Mouse (Mus musculus) kidney, postnatal 14 days (tissue): ENCODE measurements around the gene Mrpl10.

Source experiments
- DNase-seq: peaks from one replicate; pipeline ENCODE4 v3.0.0; 2022; ENCODE audit warnings: mixed read lengths

Gene Mrpl10

DNA sequence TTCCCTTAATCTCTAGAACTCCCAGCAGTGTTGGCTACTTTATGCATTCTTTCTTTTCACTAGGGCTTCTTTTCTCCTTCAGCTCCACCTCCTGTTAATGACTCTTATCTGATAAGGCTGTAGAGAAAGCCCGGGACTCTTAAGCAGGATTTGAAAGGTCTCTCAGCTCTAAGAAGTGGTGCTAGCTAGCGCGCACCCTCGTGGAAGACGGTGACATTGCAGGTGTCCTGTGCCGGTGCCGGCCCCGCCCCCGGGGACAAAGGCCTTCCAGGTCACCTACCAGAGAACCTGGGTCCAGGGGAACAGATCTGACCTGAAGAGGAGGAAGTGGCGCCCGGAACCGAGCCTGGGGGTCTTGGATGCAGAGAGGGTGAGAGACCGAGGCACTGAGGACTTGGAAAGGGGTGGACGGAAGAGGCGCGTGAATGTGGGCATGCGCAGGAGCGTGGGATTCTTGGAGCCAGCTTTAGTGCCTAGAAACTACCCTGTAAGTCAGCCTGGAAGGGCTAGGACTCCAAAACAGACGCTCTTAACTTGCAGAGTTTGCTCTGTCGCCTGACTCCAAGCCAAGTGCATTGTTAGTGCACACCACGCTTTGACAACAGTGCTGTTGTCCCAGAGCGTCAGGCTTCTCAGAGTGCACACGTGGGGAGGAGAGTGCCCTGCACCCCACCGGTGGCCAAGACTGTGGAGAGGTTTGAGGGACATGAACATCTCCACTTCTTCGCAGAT is 11.5 kb upstream of the Mrpl10 start, which contains the start of gene Scrn2:
Gene Scrn2 (plus strand): TSS at position 253 of the 732 bp plus-strand sequence.
- DNase-seq = peak; percentile 91

DNA sequence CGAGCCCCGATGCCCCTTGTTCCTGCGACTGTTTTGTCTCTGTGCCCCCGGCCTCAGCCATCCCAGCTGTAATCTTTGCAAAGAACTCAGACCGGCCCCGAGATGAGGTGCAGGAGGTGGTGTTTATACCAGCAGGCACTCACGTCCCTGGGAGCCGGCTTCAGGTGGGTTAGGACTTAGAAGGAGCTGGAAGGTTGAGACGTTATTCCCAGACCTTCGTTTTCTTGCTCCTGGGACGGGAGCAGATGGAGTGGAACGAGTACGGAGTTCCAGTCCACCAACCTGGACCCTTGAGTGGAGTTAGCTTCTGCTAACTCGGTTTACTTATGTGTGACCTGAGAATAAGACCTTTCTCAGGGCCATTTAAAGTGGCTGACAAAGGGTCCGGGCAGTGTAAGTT is 10.9 kb upstream of the Mrpl10 start:
- DNase-seq = peak; percentile 32

DNA sequence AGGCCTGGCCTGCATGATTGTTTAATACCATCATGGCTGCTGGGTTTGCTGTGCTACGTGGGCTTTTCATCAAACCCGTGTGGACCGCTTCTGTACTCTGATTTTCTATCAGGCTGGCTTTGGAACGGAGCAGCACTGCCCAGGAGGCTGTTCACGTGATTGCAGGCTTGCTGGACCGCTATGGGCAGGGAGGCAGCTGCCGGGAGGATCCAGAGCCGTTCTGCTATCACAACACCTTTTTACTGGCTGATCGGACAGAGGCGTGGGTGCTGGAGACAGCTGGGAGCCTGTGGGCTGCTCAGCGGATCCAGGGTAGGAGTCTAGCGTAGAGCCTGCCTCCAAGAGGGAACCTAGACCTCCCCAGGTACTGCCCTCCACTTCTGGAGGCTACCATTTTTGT is 9.4 kb upstream of the Mrpl10 start:
- no peak for DNase-seq

DNA sequence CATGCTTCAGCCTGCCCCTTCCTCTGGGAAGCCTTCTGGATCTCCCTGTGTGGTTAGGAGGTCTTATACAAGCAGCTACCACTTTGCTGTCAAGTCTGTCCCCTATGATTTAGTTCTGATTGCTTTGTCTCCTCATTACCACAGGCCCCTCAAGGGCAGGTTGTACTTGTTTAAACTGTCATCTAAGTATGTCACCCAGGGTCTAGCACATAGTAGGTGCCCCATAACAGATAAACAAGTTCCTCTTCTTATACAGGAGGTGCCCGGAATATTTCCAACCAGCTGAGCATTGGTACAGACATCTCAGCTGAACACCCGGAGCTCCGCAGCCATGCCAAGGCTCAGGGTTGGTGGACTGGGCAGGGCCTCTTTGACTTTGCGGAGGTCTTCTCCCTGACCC is 8.9 kb upstream of the Mrpl10 start:
- no peak for DNase-seq

DNA sequence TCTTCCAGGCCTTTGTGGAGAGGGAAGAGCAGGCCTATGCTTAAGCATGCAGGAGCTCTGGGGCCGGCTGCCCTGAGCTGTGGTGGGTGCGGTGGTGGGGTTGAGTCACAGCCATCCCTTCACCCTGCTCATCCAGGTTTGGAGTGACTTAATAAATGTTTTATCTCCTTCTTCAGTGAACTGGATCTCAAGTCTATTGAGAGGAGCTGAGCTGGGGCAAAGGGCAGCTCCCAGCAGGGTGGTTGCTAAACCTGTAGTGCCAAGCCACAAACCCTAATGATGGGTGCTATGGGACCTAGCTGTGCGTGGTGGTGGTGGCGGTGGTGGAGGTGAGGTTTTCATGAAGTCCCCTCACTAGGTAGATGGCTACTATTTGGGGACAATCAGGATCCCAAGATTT is 7.6 kb upstream of the Mrpl10 start:
- no peak for DNase-seq

DNA sequence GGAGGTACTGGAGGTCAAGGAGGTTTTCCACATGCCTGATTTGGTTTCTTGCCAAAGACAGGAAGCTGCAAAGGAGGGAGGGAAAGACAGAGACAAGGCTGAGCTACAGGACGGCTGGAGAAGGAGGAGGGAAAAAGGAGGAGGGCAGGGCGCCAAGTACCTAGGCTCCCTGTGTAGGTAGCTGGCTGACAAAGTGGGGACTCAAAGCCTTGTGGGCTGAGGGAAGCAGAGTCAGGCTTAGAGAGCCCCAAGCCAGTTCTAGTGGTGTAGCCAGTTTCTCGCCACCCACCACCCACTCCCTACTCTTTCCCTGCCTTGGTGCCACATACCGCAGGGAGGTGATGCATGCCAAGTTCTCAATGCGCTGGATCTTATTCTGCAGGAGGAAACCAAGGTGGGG is 5.2 kb upstream of the Mrpl10 start:
- DNase-seq = peak; percentile 67

DNA sequence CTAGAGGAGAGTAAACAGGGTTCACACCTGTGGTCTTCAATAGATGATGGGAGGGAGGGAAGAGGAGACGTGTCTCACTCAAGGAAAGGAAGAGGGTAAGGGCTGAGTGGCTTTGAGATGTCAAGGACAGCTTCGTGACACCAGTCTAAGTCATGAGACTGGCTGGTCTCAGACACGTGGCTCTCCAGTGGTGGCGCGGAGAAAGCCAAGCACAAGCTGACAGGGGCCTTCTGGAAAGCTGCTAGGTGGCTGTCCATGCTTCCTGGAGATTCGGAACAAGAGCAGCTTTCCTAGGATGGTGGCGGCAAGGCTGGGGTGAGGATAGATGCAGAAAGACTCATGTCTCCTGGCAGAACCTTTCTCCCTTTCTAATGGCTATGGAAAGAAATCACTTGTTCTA is 2.5 kb upstream of the Mrpl10 start:
- no peak for DNase-seq

DNA sequence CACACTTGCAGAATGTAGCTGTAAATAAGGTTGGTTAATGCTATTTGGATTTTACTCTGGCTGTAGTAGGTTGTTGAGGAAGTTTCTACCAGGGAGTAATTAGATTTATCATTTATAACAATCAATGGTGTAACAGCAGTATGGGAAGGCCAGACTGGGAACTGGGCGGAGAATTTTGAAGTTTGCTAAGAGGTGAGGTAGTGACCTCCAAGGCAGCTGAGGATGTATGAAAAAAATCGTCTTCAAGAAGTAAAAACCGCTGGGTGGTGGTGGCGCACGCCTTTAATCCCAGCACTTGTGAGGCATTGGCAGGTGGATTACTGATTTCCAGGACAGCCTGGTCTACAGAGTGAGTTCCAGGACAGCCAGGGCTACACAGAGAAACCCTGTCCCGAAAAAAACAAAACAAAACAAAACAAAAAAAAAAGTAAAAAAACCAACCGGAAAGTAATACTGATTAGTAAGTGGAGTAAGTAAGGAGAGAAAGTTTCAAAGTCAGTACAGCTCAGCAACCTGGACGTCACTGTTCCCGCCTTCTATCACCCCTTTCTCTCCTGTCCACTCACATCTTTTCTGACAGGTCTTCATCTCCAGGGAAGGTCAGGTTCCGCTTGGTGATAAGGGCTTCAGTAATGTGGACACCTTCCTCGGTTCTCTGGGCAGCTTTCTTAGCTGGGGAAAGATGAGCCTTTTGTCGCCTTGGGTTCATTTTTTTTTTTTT is 899 bp upstream of the Mrpl10 start:
- DNase-seq = no peak

DNA sequence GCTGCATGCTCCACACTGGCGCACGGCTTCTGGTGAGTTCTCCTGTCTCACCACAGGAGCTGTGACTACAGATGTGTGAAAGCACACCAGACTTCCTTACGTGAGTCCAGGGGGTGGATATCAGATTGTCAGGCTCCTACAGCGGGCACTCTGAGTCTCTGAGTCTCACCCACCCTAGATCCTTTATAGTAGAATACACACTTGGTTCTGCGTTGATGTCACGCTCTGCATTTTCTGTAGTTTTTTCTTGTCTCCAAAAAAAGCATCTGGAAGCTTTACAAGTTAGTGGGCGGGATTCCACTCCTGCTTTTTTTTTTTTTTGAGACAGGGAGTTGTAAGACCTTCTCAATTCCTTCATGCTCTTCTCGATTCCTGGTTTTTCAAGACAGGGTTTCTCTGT is 3.5 kb downstream of the Mrpl10 start:
- DNase-seq = no peak

DNA sequence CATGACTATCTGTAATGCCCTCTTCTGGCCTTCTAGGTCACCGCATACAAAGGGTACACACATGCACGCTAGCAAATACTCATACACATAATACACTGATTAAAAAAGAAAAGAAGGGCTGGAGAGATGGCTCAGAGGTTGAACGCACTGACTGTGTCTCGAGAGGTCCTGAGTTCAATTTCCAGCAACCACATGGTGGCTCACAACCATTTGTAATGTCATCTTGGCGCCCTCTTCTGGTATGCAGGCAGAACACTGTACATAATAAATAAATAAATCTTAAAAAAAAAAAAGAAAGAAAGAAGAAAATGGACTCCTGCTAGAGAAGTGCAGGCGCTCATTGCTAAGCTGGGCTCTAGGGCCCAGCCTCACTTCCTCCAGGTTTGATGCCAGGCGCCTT is 4.5 kb downstream of the Mrpl10 start:
- DNase-seq = no peak

DNA sequence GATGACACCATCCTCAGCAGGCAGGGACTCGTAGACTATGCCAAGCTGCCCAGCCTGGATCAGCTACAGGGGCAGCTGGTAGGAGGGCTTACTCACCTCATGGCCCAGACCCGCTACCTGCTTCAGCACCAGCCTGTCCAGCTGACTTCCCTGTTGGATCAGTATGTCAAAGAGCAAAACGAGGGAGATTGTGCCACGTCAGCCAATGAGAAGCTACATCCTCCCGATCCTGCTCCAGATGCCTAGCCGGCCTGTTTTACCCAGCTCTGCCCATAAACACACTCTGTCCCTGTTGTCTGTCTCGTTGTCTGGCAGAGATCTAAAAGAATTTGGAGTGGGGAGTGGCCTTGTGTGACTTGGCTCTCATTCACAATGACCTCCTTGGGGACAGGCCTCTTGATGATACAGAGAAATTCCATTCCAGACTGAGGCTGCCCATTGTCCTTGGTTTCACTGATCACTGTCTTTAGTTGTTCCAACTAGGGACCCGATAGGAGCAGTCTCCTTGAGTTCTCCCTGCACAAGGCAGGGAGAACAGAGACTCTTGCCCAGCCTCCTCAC is 6.8 kb downstream of the Mrpl10 start:
- no peak for DNase-seq

DNA sequence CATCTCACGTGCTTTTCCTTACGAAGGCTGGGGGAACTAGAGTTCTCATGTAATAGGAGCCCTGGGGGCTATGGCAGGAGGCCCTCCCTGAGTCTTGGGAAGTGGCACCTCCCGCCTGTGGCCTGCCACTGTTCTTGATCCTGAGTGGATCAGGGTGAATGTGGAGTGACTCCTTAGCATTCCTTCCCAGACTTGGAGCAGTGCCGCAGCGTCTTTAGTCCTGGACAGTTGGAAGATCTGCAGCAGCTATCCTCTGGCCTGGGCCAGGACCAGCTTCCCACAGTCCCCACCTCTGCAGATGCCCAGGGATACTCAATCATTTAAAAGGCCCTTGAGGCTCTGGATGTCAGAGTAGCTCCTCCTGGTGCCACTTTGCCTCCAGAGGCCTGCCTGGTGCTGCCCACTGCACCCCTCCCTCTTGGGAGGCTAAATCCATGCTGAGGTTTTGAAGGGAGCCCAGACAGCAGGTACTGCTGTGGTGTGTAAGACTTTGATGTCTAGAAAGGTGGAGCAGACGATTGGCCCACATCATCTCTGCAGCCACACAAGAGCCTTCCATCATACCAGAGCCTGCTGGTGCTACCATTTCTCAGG is 8.2 kb downstream of the Mrpl10 start:
- no peak for DNase-seq

DNA sequence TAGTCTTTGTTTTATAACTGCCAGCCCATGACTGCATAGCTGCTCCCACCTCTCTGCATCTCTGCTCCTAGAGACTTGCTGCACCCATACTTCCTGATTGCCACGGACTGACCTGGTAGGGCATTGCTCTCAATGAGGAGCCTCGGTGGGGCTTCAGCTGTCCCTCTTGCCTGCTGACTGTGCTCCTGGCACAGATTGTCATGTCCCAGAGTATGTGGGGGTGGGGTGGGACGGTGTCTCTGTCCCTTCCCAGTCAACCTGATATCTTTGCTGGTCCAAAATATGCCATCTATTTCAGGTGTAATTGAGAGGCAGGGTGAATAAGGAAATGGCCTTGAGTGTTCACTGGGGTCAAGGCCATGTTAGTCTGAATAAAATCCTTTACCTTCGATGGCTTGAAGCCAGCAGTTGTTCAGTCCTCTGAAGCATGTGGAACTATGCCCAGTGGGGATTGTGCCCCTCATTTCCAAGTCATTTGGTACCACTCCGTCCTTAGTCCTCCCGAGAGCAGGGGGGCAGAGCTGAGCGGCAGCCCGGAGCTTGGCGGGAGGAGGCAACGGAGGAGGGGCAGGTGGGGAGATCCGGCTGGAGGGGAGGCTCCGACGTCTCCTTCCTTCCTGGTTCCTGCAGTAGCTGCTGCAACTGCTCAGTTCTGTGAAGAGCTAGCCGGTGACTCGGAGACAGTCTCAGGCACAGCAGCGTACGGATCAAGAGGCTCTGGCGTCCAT is 9.0 kb downstream of the Mrpl10 start, which contains the start of gene Osbpl7:
Gene Osbpl7 (plus strand): TSS at position 413 of the 728 bp plus-strand sequence.
- DNase-seq = peak; percentile 86

DNA sequence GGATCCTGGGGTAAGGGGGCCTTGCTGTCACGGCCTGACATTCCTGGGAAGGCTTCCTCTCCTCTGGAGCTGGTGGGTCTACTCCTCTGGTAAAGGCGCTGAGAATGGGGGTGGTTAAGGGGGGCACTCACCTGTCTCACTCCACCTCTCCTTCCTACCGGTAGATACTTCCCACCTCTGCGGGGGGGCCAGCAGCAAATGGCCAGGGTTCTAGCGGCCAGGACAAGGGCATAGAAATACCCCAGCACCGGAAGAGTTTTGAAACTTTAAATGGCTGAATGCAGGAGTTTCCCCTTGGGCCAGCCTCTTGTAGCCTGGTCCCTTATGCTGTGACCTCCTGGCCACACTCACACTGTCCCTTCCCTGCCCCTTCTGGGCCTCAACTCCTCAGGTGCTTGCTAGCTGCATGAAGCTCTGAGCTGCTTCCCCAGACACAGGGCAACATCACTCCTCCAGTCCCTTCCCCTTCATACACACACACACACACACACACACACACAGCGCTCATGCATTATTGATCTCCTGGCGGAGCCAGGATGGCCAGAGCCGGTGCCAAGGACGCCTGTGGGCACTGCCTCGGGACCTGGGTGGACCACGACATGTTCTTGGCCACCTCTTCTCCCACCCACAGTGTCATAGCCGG is 9.7 kb downstream of the Mrpl10 start:
- DNase-seq = no peak

DNA sequence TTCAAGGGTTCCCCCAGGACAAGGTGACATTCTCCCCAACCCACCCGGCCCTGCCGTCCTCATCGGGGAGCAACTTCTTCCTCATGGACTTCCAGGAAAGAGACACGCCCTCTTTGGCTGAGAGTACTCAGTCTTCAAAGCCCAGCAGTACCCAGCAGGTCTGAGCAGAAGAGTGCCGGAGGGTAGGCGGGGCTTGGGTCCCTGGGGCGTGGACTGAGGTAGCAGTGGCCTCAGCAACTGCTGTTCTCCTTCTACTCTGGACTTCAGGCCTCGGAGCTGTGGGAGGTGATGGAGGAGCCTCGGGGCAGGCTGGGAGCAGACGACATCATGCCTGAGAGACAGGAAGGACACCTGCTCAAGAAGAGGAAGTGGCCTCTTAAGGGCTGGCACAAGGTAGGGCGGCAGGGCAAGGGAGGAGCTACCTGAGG is 10.9 kb downstream of the Mrpl10 start:
- DNase-seq = peak; percentile 35

DNA sequence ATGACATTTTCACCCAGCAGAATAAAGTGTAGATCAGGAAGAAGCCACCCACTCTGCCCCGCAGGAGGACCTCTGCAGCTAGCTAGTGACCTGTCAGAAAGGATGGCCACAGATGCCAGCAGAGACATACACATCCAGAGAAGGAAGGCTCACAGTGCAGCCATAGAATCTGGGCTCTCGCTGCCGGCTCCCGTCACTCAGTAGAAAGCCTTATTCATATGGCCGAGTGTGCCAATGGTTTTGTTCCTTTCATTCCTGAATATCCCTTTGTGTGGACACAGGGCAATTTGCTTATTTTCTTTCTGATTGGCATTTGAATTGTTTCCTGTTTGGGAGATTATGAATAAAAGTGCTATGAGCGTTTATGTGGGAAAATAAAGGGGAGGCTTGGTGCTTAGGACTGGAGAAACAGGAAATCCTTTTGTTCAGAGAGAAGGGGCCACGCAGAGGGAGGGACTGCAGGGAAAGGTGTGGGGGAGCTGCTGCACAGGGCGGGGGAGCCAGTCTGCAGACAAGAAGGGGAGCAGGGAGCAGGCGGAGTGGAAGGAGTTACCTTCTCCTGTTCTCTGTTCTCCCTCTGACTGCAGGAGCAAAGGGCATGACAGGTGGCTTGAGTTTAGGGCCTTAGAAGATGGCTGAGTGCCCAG is 22.0 kb downstream of the Mrpl10 start:
- no peak for DNase-seq

DNA sequence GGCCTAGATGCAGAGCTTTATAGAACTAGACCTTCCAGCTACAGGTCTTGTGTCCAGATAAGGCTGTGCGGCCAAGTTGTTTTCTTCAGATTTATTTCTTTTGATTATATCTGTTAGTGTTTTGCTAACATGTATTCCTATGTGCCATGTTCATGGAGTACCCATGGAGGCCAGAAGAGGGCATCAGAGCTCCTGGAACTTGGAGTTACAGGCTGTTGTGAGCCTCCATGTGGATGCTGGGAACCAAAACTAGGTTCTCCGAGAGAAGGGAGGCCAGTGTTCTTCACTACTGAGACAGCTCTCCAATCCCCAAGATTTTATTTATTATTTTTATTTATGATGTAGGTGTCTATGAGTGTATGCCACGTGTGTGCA is 22.5 kb downstream of the Mrpl10 start:
- no peak for DNase-seq

DNA sequence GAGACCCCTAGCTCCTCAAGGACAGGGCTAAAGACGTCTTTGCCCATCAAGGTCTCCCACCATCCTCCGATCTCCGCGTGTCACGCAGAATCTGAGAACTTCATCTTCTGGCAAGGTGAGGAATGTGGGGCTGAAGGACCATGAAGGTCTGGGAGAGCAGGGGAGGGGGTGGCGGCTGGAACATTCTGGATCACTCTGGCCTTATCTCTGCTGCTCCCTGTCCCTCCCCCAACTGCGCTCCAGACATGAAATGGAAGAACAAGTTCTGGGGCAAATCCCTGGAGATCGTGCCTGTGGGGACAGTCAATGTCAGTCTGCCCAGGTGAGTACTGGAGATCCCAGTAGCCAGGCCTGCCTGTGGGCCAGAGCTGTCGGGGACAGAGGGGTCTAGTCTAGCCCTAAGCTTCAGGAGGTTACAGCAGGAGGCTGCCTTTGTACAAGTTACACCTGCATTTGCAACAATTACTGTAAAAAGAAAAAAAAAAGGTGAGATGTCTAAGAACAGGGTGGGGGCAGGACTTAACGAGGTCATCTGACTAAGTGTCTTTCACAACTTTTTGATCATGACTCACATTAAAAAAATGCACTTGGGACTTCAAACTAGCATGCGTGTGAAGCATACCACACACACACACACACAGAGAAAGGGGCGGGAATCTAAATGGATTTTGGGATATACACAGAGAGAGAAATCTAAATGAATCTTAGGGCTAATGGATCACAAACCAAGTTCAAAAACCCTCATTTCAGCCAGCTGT is 24.4 kb downstream of the Mrpl10 start:
- no peak for DNase-seq

DNA sequence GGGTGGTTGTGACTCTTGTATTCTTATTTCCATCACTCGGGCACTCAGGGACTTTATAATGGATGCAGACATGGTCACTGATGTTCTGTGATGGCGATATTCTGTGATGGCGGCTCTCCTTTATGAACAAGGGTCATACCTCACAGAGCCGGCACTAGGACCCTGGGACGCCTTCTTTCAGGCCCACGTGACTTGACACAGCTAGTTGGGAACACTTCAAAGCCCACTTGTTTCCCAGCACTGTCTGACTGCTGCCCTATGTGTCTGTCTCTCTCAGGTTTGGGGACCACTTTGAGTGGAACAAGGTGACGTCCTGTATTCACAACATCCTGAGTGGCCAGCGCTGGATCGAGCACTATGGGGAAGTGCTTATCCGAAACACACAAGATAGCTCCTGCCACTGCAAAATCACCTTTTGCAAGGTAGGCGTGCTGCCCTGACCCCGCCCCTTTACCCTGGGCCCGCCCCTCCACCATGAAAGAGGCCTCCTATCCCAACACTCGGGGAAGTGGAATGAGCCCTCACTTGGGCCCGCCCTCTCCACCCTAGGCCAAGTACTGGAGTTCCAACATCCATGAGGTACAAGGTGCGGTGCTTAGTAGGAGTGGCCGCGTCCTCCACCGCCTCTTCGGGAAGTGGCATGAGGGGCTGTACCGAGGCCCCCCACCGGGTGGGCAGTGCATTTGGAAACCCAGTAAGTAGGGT is 25.4 kb downstream of the Mrpl10 start:
- DNase-seq = no peak

DNA sequence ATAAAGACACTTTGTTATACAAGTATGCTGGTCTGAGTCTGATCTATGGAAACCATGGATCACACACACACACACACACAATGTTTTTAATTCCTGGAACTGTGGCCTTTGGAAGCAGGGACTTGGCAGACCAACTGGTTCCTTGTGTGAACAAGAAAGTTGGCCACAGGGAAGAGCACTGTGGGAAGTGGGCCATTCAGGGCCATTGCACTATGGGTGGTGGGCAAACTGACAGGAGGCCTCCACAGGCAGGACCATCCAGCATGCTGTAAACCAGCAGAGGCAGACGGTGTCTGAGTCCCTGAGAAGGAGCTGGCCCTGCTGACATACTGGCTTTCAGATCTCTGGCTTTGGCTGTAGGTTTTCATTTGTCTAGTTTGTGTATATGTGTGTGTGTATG is 28.0 kb downstream of the Mrpl10 start:
- DNase-seq = no peak

DNA sequence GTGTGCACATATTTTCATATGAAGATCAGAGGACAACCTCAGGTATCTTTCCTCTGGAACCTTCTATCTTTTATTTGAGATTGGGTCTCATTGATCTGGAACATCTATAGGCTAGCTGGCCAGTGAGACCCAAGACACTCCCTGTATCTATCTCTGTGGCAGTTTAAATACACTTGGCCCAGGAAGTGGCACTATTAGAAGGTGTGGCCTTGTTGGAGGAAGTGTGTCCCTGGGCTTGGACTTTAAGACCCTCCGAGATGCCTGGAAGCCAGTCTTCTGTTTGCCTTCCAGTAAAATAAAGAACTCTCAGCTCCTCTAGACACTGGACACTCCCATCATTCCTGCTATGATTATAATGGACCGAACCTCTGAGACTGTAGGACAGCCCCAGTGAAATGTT is 28.4 kb downstream of the Mrpl10 start:
- DNase-seq = no peak
